Mouse (Mus musculus) right cerebral cortex, postnatal 14 days (tissue): ENCODE data around the gene Tmem132d.
A peak's percentile ranks its signal among the peaks of the same experiment; 100 is the strongest.

Source experiments
- DNase-seq: peaks from one replicate; pipeline ENCODE4 v3.0.0; 2022

Tmem132d gene

GRCm38 (mm10) chr5:127914157-127914556, 518.7 kb downstream of the Tmem132d start:
- DNase-seq = no peak

- no peak for DNase-seq
Measured at GRCm38 (mm10) chr5:127911603-127912002, 521.3 kb downstream of the Tmem132d start.

DNA sequence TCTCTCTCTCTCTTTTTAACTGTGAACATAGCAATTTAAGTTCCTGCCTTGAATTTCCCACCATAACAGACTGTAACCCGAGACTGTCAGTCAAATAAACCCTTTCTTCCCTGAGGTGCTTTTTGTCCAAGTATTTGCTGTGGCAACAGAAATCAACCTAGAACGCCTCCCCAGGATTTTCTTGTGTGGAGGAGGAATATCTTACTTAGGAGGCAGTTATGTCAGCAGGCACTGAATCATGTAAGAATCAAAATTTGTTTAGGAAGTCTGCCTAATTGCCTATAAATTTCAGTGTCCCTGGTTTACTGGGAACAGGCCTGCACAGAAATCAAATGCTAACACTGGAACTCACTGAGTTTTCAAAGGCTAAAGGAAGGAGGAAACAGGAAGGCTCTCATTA, 522.5 kb downstream of the Tmem132d start:
- DNase-seq = no peak

DNA sequence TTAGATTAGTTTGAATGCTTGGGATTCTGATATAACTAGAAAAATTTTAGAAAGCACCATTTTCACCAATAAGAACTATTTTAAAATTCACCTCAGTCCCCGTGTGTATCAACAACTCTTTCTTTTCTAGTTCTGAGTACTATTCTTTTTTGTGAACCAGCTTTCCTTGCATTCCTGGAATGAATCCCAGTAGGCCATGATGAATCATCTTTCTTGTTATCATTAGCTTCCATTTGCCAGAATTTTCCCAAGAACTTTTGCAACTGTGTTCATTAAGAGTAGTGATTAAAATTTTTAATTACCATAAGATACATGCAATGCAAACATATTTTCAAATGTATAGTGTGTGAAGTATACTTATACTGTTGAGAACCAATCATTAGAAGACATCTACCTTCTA, 537.7 kb downstream of the Tmem132d start:
- DNase-seq = no peak

GRCm38 (mm10) chr5:127885566-127886505, 547.0 kb downstream of the Tmem132d start:
- peak; percentile 24 for DNase-seq

DNA sequence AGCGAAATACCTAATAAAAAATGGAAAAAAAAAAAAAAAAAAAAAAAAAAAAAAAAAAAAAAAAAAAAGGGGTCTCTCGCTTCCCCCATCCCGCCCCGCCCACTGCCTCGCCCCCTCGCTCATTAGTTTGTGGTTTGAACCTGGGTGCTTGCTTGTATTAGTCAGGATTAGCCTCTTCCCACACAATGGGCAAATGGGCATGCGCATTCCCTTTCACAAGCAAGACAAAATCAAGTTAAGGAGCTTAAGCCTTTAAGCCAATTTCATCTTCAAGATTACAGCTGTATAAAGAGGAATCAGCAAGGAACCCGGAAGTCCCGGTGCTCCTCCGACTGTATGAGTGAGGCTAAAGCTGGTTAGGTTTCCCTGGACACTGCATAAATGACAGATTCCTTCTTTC, 549.9 kb downstream of the Tmem132d start:
- no peak for DNase-seq

DNA sequence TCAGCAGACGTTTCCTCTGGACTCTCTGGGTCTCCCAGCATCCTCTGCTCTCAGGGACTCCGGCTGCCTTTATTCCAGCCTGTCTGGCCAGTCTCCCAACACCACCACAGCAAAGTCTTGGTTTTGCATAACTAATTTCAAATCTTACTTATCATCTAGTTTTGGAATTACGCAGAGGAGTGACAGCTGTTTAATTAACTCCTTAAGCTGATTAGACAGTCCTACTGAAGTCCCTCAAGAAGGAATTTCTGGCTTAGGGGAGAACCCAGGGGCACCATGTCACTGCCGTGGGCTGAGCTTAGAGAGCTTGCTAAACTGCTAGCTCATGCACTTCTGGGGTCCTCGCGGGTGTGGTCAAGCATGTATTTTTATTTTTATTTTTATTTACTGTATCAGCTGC, 558.4 kb downstream of the Tmem132d start:
- DNase-seq = no peak

- DNase-seq = no peak
Measured at GRCm38 (mm10) chr5:127865157-127865556, 567.7 kb downstream of the Tmem132d start.

- no peak for DNase-seq
Measured at GRCm38 (mm10) chr5:127859719-127860118, 573.2 kb downstream of the Tmem132d start.

- DNase-seq = no peak
Measured at GRCm38 (mm10) chr5:127852305-127852704, 580.6 kb downstream of the Tmem132d start.

DNA sequence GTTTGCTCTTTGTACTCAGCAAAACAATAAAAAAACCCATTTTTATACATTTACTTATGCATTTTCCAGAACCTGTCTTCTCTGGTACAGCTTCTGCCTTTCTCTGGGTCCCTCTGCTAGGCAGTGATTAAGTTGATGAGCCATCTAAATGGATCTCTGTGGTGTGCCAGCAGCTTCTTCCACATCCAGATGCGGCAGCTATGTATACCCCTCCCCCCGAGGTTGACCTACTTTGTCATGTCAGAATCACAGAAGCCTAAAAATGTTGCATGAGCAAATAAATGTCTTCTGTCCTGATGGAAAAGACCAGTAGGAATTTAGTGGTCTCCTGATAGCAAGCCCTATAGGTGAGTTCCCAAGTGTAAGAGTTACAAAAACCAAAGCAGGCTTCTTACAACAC, 601.1 kb downstream of the Tmem132d start:
- no peak for DNase-seq

- DNase-seq = no peak
Measured at GRCm38 (mm10) chr5:127830831-127831230, 602.0 kb downstream of the Tmem132d start.

DNA sequence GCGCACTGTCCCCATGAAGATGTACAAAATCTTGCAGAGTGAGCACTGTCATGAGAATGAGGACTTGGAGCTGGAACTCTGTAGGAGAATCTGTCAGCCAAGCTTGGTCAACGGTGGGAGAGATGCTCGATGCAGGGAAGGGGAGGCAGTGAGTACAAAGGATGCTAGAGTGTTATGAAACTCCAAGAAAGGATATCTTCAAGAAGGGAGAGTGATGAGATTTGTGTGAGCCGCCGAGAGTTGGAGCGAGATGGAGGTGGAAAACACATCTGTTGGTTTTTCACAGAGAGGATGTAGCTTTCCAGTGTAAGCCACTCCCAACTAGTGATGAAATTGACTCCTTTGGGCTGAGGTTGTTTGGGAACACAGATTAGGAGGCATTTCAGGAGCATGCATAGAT, 604.1 kb downstream of the Tmem132d start:
- DNase-seq = no peak

DNA sequence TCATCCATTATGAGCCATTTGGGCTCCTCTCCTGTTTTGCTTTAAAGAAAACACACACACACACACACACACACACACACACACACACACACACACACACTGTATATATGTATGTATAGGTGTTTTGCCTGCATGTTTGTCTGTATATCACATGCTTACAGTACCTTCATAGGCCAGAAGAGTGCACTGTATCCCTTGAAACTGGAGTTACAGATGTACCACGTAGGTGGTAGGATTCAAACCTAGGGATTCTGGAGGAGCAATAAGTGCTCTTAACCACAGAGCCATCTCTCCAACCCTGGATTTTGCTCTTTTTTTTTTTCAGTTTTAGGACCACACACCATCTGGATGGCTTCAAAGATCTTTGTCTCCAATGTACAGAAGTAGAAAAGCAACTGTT, 610.9 kb downstream of the Tmem132d start:
- DNase-seq = no peak

DNA sequence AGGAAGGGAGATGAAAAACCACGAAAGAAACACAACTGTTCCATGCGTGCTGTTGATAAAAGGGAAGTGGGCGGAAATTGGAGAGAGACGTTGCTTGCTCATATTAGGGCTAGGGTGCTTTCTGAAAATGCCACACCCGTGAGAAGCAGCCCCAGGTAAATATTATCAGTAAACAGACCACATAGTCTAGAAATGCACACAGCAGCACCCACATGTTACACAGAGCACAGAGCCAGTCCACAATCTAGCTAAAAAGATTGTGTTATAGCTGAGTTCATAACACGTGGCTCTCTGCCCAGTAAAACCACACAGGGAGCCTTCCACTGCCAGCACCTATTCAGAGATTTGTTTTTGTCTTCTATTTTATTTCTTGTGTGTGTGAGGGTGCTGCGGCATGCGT, 617.6 kb downstream of the Tmem132d start:
- DNase-seq = no peak

GRCm38 (mm10) chr5:127807419-127807818, 625.5 kb downstream of the Tmem132d start:
- no peak for DNase-seq

- DNase-seq = no peak
Measured at GRCm38 (mm10) chr5:127806850-127807249, 626.0 kb downstream of the Tmem132d start.

DNA sequence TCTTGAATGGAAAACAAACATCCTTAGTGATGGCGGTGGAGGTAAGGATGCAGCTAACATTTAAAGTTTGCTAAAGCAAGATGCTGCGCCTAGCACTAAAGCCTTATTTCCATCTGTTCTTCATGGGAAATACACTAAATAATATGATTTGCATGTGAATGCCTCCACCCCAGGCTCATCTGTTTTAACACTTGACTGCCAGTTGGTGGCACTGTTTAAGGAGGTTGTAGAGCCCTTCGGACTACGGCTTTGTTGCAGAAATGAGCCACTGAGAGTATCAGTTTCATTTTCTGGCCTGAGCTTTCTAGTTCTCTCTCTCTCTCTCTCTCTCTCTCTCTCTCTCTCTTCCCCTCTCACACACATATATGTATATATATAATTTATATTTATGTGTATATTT, 632.0 kb downstream of the Tmem132d start:
- DNase-seq = no peak

DNA sequence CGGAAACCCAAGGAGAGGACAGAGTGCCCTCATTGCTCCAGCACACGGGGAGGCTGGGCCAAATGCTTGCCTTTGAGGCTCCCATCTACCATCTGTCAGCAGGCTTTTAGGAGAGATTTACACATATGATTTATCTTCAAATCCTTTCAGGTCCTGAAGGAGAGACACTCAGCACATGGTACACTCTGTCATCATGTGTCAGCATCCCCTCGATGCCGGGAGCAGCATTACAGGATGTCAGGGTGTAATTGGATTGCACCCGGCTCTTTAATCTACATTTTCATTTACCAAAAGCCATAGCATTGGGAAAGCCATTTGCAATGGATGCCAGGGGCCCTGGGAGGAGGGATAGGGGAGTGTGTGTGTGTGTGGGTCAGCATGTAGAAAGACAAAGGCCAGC, 651.7 kb downstream of the Tmem132d start:
- no peak for DNase-seq

DNA sequence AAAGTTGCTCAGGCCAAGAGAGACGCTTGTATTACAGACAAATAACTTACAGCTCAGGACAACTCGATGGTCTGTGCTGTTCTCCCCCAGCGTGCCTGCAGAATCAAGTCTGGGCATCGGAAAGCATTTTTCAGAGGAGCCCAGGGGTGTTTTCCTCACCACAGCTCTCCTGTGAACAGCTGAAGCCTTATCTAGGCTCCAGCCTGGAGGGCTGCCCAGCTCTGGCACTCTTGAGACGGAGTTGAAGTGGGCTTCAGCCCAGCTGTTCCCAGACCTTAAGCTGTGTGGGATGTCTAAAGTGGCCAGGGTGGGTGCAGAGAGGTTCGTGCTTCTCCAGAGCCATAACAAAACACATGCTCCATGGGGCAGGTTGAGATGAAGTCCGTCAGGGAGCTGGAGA, 657.1 kb downstream of the Tmem132d start:
- DNase-seq = peak; percentile 44

DNA sequence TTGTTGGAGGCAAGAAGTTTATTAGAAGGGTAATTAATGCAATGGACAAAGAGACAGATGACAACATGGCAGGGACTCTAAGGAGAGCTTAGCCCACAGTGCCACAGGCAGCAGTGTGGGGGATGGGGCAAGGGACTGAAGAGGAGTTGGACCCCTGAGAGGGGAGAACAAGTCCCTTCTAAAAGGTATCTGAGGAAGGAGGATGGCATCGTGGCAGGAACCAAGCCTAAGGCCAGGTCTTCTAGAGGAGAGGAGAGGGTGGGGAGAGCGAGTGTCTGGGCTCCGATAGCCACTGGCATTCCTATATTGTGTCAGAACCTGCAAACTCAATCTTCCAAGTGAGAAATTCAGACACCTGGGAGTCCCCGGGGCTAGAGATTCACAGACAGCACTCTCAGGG, 674.3 kb downstream of the Tmem132d start:
- DNase-seq = no peak

DNA sequence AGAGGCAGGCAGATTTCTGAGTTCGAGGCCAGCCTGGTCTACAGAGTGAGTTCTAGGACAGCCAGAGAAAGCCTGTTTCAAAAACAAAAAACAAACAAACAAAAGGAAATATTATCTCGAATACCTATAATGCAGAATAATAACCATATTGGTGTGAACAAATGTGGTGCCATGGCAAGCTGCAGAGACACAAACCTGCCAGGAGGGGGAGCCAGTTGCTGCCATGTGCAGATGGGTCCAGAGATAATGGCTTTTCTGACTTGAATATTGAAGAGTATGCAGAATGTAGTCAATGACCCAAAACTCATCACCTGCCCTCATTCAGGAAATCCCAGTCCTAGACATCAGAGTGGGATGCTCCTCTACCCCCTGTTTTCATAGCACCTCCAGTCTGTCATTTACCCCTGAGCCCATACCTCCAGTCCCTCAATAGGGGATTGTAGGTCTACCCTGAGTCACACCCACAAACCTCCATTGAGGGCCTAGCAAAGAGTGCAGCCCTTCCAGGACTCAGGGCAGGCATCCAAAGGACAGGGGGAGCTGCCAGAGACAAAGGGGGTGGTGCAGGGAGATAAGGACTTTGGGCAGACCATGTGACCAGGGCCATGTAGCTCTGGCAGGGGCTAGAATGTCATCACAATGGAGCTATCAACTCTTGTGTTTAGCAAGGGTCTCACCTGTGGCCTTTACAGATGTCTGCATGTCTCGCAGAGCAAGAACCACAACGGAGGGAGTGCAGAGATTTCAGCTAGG, 676.0 kb downstream of the Tmem132d start:
- no peak for DNase-seq

DNA sequence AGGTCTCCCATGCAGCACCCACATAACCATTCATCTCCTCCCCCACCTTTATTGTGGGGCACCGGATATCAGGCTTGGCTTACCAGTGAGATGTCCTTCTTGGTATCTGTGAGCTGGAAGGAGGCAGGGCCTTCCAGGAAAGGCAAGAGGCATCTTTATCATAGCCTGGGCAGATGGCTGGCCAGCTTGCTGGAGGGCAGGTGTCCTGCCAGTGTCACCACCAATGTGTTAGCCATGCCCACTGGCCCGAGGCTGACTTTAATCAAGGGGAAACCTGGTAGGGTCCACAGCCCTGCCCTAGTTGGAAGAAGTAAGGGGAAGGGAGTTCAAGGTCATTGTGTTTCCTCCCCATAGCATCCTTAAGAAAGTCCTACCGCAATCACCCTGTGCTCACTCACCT, 676.9 kb downstream of the Tmem132d start:
- no peak for DNase-seq

- no peak for DNase-seq
Measured at GRCm38 (mm10) chr5:127755594-127755993, 677.3 kb downstream of the Tmem132d start.
